Mouse (Mus musculus) small intestine, adult 2 months (tissue): ENCODE measurements around the gene Trip4.

Experiments used
- CTCF ChIP-seq: fragments of 200-500 bp; IDR thresholded peaks from 2 replicates; pipeline ENCODE4 v1.5.1; 2012; ENCODE audit warnings: low read depth, mild to moderate bottlenecking, control low read depth, inconsistent platforms, low read length, moderate library complexity, mixed read lengths; ENCODE audit not compliant: insufficient replicate concordance, insufficient read length; ENCODE audit errors: extremely low read depth
- POLR2A ChIP-seq: fragments of 200-500 bp; IDR thresholded peaks from 2 replicates; pipeline ENCODE4 v1.6.1; 2012; ENCODE audit warnings: low read depth, mild to moderate bottlenecking, control low read depth, inconsistent platforms, low read length, moderate library complexity

DNA sequence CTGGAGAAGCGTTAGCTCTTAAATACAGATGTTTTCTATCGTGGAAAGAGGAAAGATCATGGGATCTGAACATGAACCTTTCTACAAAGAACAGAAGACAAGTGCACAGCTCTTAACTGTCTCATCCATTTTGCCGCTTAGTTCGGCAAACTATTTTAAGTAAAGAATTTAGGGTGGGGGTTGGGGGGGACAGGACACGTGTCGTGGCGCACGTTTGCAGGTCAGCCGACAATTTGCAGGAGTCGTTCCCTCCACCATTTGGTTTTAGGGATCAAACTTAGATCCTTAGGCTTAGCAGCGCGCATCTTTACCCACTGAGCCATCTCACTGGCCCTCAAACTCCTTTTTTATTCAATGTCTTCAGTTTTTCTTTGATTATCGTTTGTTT, 80.6 kb downstream of the Trip4 start:
- TF ChIP-seq POLR2A (no peak), CTCF (no peak)
